In genomic region chr7:6776314-6777059, GRCm38 (mm10) we compare ENCODE assay signal across 9 mouse cellular contexts. TPM values are rescaled to one million over a fixed set of nuclear protein-coding genes. Genes with fewer than 3 reads are reported as not detected.
DNase-seq lines count a peak whose midpoint lies in the region; ATAC-seq and TF ChIP-seq lines count a peak whose summit lies in the region.
"Had no signal": no experiment of that assay in that cellular context is flagged by ENCODE, and none has a peak within 500 bp of the region (broad histone marks: within the 10 kb centered on the region; RNA-seq: fewer than 3 reads in every experiment).

No protein-coding gene starts in this region.

- no peak for ATAC-seq in kidney, postnatal 0 days (replicated peaks; ENCODE audit: low FRiP score, low read depth)
- ATAC-seq in embryonic facial prominence, embryonic 12.5 days (ENCODE audit: insufficient number of reproducible peaks, insufficient read depth, low FRiP score, low TSS enrichment): no peak

- H3K4me2 ChIP-seq in kidney, postnatal 0 days (ENCODE audit: low read length): no peak overlapping the region
- H3K4me2 ChIP-seq in embryonic facial prominence, embryonic 12.5 days (replicated peaks): no peak overlapping the region

- H3K36me3 ChIP-seq in kidney, postnatal 0 days (ENCODE audit: insufficient read depth, low read length): no peaks in the 10 kb centered on the region
- H3K36me3 ChIP-seq in embryonic facial prominence, embryonic 12.5 days: no peaks in the 10 kb centered on the region

- H3K4me3 ChIP-seq in kidney, postnatal 0 days (replicated peaks; ENCODE audit: low read depth, low read length): no peak overlapping the region
- no peak overlapping the region for H3K4me3 ChIP-seq in embryonic facial prominence, embryonic 12.5 days
- H3K4me3 ChIP-seq: heart, adult 2 months had no signal

- no peaks in the 10 kb centered on the region for H3K9me3 ChIP-seq in kidney, postnatal 0 days (replicated peaks; ENCODE audit: low read length)
- H3K9me3 ChIP-seq in embryonic facial prominence, embryonic 12.5 days: no peaks in the 10 kb centered on the region

- H3K9ac ChIP-seq in kidney, postnatal 0 days (ENCODE audit: low read depth, low read length): no peak overlapping the region
- no peak overlapping the region for H3K9ac ChIP-seq in embryonic facial prominence, embryonic 12.5 days

- DNase-seq in kidney, postnatal 0 days (ENCODE audit: low spot score): no peak
- no peak for DNase-seq in kidney, postnatal 10 days
- peak; percentile 18 to 41 for DNase-seq in layer of hippocampus, postnatal 10 days (ENCODE audit: low spot score in 2 of 2)
- peak; percentile 74 for DNase-seq in right cerebral cortex, postnatal 25 days
- DNase-seq in adrenal gland, postnatal 10 days: no peak
- DNase-seq in gastrocnemius, adult 8-10 months (ENCODE audit: low spot score in 2 of 2): no peak
- no peak for DNase-seq in Muller cell, postnatal 12 days (ENCODE audit: inconsistent ontology term)
- DNase-seq: heart, adult 2 months had no signal

- TF ChIP-seq CTCF in kidney, postnatal 0 days (IDR thresholded peaks at IDR 0.05; ENCODE audit: low read depth): no peak

- 0 out of 2 replicates have a peak overlapping the region, but pooled peaks have one; percentile 73 for H3K27ac ChIP-seq in kidney, postnatal 0 days
- H3K27ac ChIP-seq in embryonic facial prominence, embryonic 12.5 days: peak overlapping the region; percentile 76
- H3K27ac ChIP-seq: heart, adult 2 months had no signal

- H3K27me3 ChIP-seq in kidney, postnatal 0 days (ENCODE audit: insufficient read depth, low read length): no peaks in the 10 kb centered on the region
- H3K27me3 ChIP-seq in embryonic facial prominence, embryonic 12.5 days: no peaks in the 10 kb centered on the region

- peaks cover 27% of the 10 kb centered on the region for H3K4me1 ChIP-seq in kidney, postnatal 0 days (replicated peaks; ENCODE audit: insufficient read depth, low read length)
- peaks cover 20% of the 10 kb centered on the region for H3K4me1 ChIP-seq in embryonic facial prominence, embryonic 12.5 days

- 86% methylated on average over 10 of the region's 10 CpGs for WGBS in kidney, postnatal 0 days
- 81% methylated on average over 10 of the region's 10 CpGs for WGBS in embryonic facial prominence, embryonic 12.5 days

RNA-seq across cellular contexts. Expression of gene Usp29, which starts 46.1 kb away (rescaled TPM):
- 1.6 and 1.7 TPM in 2 replicates for polyA plus RNA-seq in kidney, postnatal 0 days (2015; fragmentation: Nextera tagmentation; extraction: Ambion mirVana)
- 16.2 and 19.2 TPM in 2 replicates for polyA plus RNA-seq in embryonic facial prominence, embryonic 12.5 days (2016; fragmentation: Nextera tagmentation; extraction: Ambion mirVana)
- total RNA-seq in layer of hippocampus, postnatal 10 days (2021): 10 to 100 TPM; 47.1 to 47.6 TPM
- total RNA-seq in adrenal gland, postnatal 10 days (2021): 1 to 10 TPM; 2.8 to 4.0 TPM
- total RNA-seq in gastrocnemius, adult 8-10 months (2022): not detected

RNA-seq across cellular contexts. Expression of gene Peg3, which starts 46.3 kb away (rescaled TPM):
- polyA plus RNA-seq in kidney, postnatal 0 days (2015; fragmentation: Nextera tagmentation; extraction: Ambion mirVana): 73.5 and 75.8 TPM in 2 replicates
- 264 and 269 TPM in 2 replicates for polyA plus RNA-seq in embryonic facial prominence, embryonic 12.5 days (2016; fragmentation: Nextera tagmentation; extraction: Ambion mirVana)
- total RNA-seq in layer of hippocampus, postnatal 10 days (2021): 100 to 1,000 TPM; 158 to 168 TPM
- total RNA-seq in adrenal gland, postnatal 10 days (2021): 100 to 1,000 TPM in 1 of 2 experiments, 10 to 100 TPM in 1; 97.3 to 102 TPM
- 1 to 10 TPM; 2.0 to 3.8 (median 2.5) TPM for total RNA-seq in gastrocnemius, adult 8-10 months (2022)

Comparison
In these comparisons a context has a peak if more than half of its experiments do, and no peak if none do; other contexts are left out.
1. DNase-seq: peak in layer of hippocampus, postnatal 10 days (2 of 2) and right cerebral cortex, postnatal 25 days (single experiment); none in kidney, postnatal 0 days (single experiment), kidney, postnatal 10 days (single experiment), adrenal gland, postnatal 10 days (single experiment), gastrocnemius, adult 8-10 months (0 of 2) and Muller cell, postnatal 12 days (single experiment).
2. RNA of gene Usp29, which starts 46.1 kb away (total RNA-seq): 47.1 to 47.6 TPM in layer of hippocampus, postnatal 10 days; 2.8 to 4.0 TPM in adrenal gland, postnatal 10 days and not detected in gastrocnemius, adult 8-10 months; every median in the first group is over 4 times any median in the second.
3. RNA of gene Peg3, which starts 46.3 kb away (total RNA-seq): 158 to 168 TPM in layer of hippocampus, postnatal 10 days and 97.3 to 102 TPM in adrenal gland, postnatal 10 days; 2.0 to 3.8 TPM in gastrocnemius, adult 8-10 months; every median in the first group is over 10 times any median in the second.